Mouse (Mus musculus): ENCODE data around the gene Gna13.

DNA sequence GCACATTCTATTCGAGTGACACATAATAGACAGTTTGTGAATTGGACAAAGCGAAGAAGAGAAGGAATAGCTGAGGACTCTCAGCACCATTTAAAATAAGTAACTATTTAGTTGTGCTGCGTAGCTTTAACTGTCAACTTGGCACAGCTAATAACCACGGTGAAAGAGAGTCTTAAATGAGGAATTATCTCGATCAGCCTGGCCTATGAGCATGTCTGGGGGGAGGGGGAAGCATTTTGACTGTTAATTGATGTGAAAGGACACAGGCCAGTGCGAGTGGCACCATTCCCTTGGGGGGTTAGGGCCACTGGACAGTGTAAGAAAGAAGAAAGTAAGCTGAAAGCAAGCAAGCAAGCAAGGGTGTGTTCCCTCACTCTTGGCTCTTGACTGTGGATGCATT, 26.7 kb upstream of the Gna13 start:
- no peak for TF ChIP-seq TAL1 (IDR thresholded peaks at IDR 0.05; ENCODE audit: low read length)
- no peak for TF ChIP-seq GATA1 (IDR thresholded peaks at IDR 0.05; ENCODE audit: low read length)
